Mouse (Mus musculus) hindbrain, embryonic 14.5 days (tissue): Measurements from ENCODE around the gene Sar1a. TPM values are rescaled to one million over a fixed set of nuclear protein-coding genes. Genes with fewer than 3 reads are reported as not detected.

Experiments used
- ATAC-seq: fragments of 200-750 bp; cut with Nextera tagmentation; 2 replicates; pipeline ENCODE4 v1.8.0; 2017; ENCODE audit warnings: moderate number of reproducible peaks, mild to moderate bottlenecking, moderate TSS enrichment, moderate library complexity; ENCODE audit not compliant: low FRiP score
- DNase-seq: peaks from one replicate; pipeline ENCODE4 v3.0.0-alpha.2; 2015; ENCODE audit warnings: low spot score
- H3K27ac ChIP-seq: fragments of 300-500 bp; sonication (generic); 2 replicates; pipeline ENCODE4 v1.5.1; 2014; ENCODE audit warnings: mild to moderate bottlenecking, moderate library complexity
- H3K27me3 ChIP-seq: fragments of 300-500 bp; sonication (generic); 2 replicates; pipeline ENCODE4 v1.6.1; 2014; ENCODE audit warnings: mild to moderate bottlenecking, low read length, mixed read lengths; ENCODE audit not compliant: control insufficient read depth, insufficient read depth
- H3K36me3 ChIP-seq: fragments of 300-500 bp; sonication (generic); replicated peaks from 2 replicates; pipeline ENCODE4 v1.6.1; 2014; ENCODE audit not compliant: control insufficient read depth, insufficient read depth
- H3K4me1 ChIP-seq: fragments of 300-500 bp; sonication (generic); replicated peaks from 2 replicates; pipeline ENCODE4 v1.6.1; 2014; ENCODE audit warnings: antibody characterized with exemption, low read length, mixed read lengths; ENCODE audit not compliant: control insufficient read depth, insufficient read depth
- H3K4me2 ChIP-seq: fragments of 300-500 bp; sonication (generic); replicated peaks from 2 replicates; pipeline ENCODE4 v1.6.1; 2014; ENCODE audit warnings: mild to moderate bottlenecking, moderate library complexity
- H3K4me3 ChIP-seq: fragments of 300-500 bp; sonication (generic); replicated peaks from 2 replicates; pipeline ENCODE4 v1.5.1; 2014; ENCODE audit warnings: mild to moderate bottlenecking, low read length
- H3K9ac ChIP-seq: fragments of 300-500 bp; sonication (generic); 2 replicates; pipeline ENCODE4 v1.6.1; 2014
- H3K9me3 ChIP-seq: fragments of 300-500 bp; sonication (generic); 2 replicates; pipeline ENCODE4 v1.6.1; 2016; ENCODE audit warnings: low read length; ENCODE audit not compliant: control insufficient read depth
- WGBS: fragments of 180-500 bp; shearing (Covaris S2); extraction: QIAGEN DNeasy Blood & Tissue Kit; methylation state at CpG from one replicate; pipeline ENCODE4 v1.1.7; 2014; 5-methylcytosine and 5-hydroxymethylcytosine counted together
- polyA plus RNA-seq: library from polyadenylated mRNA; unstranded; fragments of >200 nt; fragmentation: Nextera tagmentation; extraction: Ambion mirVana; gene quantifications from 2 replicates; pipeline ENCODE4 v1.2.1, GENCODE M21; 2014

Sar1a gene
- polyA plus RNA-seq, 1 experiment from 2014 or later, result 211 TPM

DNA sequence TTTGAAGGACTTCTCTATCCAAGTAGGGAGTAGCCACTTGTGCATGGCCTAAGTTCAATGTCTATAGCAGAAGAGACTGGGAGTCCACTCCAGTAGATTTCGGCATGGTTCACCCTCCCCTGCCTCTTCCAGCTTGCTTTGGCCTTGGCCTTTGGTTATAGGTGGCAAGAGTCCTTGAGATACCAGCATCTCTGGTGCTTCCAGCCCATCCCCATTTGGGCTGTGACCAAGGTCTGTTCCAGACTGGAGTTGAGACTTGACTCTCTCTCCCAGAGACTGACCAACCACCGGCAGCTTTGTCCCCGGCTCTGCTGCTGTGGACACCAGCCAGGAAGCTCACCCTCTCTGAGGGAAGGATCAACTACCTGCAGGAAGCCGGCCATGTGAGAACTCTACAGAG is 58.0 kb downstream of the Sar1a start:
- Histone ChIP-seq H3K9ac (no peak overlapping the region), H3K27me3 (no peaks in the 10 kb centered on the region), H3K27ac (no peak overlapping the region), H3K4me3 (no peak overlapping the region), H3K4me1 (no peaks in the 10 kb centered on the region), H3K36me3 (peaks cover 61% of the 10 kb centered on the region), H3K4me2 (no peak overlapping the region), H3K9me3 (no peaks in the 10 kb centered on the region)
- no peak for DNase-seq
- 99% methylated on average over 4 of the region's 4 CpGs for WGBS
- ATAC-seq, result no peak

DNA sequence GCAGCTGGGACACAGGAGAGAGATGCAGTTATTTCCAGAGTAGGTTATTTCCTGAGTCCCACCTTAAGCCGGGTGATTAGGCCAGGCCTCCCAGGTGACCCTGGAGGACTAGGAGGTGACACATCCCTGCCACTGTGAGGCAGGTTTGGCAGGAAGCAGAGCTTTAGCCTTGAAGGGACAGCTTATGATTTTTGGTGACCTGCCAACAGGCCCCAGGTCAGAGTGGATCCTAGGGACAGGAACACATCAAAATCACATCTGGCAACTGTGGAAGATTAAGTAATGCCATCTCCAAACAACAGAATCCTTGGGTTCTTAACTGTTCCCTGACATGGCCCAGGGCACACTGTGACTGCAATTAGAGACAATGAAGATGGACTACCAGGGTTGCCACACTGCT is 61.2 kb downstream of the Sar1a start:
- H3K27ac ChIP-seq, result no peak overlapping the region
- H3K36me3 ChIP-seq, result peaks cover 93% of the 10 kb centered on the region
- H3K9me3 ChIP-seq, result 0 out of 2 replicates have a peak, but pooled peaks cover 3% of the 10 kb centered on the region
- no peak for ATAC-seq
- no peak for DNase-seq
- no peaks in the 10 kb centered on the region for H3K27me3 ChIP-seq
- no peak overlapping the region for H3K4me2 ChIP-seq
- 96% methylated on average over 1 of the region's 1 CpGs for WGBS
- no peaks in the 10 kb centered on the region for H3K4me1 ChIP-seq
- no peak overlapping the region for H3K9ac ChIP-seq
- no peak overlapping the region for H3K4me3 ChIP-seq

DNA sequence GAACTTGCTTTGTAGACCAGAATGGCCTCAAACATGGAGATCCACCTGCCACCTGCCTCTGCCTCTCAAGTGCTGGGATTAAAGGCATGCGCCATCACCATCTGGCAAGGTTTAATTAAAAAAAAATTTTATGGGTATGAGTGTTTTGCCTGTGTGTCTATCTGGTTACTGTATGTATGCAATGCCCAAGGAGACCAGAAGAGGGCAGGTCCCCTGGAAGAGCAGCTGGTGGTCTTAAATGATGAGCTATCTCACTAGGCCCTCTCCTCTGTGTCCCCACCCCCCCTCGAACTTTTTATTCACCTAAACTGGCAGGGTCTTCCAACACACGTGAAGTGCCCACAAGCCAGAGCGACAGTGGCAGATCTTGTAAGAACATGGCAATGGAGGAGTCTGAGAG is 61.8 kb downstream of the Sar1a start:
- WGBS, result 92% methylated on average over 4 of the region's 4 CpGs
- no peaks in the 10 kb centered on the region for H3K27me3 ChIP-seq
- peaks cover 99% of the 10 kb centered on the region for H3K36me3 ChIP-seq
- no peak for DNase-seq
- H3K4me3 ChIP-seq, result no peak overlapping the region
- H3K9ac ChIP-seq, result no peak overlapping the region
- 0 out of 2 replicates have a peak, but pooled peaks cover 3% of the 10 kb centered on the region for H3K9me3 ChIP-seq
- H3K4me1 ChIP-seq, result no peaks in the 10 kb centered on the region
- ATAC-seq, result no peak
- no peak overlapping the region for H3K27ac ChIP-seq
- H3K4me2 ChIP-seq, result no peak overlapping the region

DNA sequence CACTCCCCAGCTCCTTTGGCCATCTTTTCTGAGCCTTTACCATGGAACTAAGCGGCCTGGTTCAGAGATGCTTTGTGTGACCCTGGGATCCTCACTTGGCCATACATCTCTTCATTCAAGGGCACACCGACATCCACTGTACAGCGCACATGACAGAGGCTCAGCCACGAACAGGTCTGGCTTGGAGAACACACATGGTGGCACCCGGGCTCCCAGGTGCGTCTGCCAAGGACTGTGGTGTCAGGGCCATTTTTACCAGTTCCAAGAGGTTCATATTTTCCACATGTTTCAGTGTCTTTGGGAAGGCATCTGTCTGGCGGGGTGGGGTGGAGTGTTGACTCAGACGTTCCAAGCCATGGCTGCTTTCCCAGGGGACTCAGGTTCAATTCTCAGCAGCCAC is 62.2 kb downstream of the Sar1a start:
- WGBS, result 95% methylated on average over 8 of the region's 8 CpGs

More for the DNA sequence above, 62.2 kb downstream of the Sar1a start:
- Histone ChIP-seq H3K4me1 (no peaks in the 10 kb centered on the region), H3K4me2 (no peak overlapping the region), H3K27me3 (no peaks in the 10 kb centered on the region), H3K4me3 (no peak overlapping the region), H3K9me3 (0 out of 2 replicates have a peak, but pooled peaks cover 3% of the 10 kb centered on the region), H3K36me3 (peaks cover 100% of the 10 kb centered on the region), H3K9ac (no peak overlapping the region), H3K27ac (no peak overlapping the region)
- no peak for ATAC-seq
- DNase-seq, result no peak

Other genes starting within 250 kb of the Sar1a start
- gene Eif4ebp2, start 227.6 kb upstream of the Sar1a start, polyA plus RNA-seq, result 37.4 and 38.8 TPM in 2 replicates
- gene Lrrc20, start 204.5 kb upstream of the Sar1a start, polyA plus RNA-seq, result 14.1 and 15.1 TPM in 2 replicates
- gene Npffr1, start 84.8 kb upstream of the Sar1a start, polyA plus RNA-seq, result 0.96 and 1.2 TPM in 2 replicates
- gene Ppa1, start 31.7 kb upstream of the Sar1a start, polyA plus RNA-seq, result 191 and 213 TPM in 2 replicates
- 32.0 and 32.1 TPM in 2 replicates for gene Tysnd1, start 15.2 kb downstream of the Sar1a start, polyA plus RNA-seq
- gene Aifm2, start 35.0 kb downstream of the Sar1a start, polyA plus RNA-seq, result 11.9 and 12.3 TPM in 2 replicates
- 202 and 203 TPM in 2 replicates for gene H2afy2, start 103.8 kb downstream of the Sar1a start, polyA plus RNA-seq